Mouse (Mus musculus) cerebellum, adult 11-12 months (tissue): Measurements from ENCODE around the gene Scyl2.
A peak's percentile ranks its signal among the peaks of the same experiment; 100 is the strongest.
"Not testable (repeated sequence)": the region's sequence is repeated elsewhere in the genome, so short reads cannot be mapped to it uniquely, and the experiment has no call there.

Experiments used
- DNase-seq: peaks from one replicate; pipeline ENCODE4 v3.0.0; 2022

Scyl2 gene

GRCm38 (mm10) chr10:89686139-89686808 is at the start of gene Scyl2:
Scyl2 (minus strand) TSS chr10:89686285.
- DNase-seq, result peak; percentile 96

GRCm38 (mm10) chr10:89732001-89732794 is 46.1 kb upstream of the Scyl2 start, which contains the start of gene Actr6:
Actr6 (minus strand) TSS chr10:89732295.
- DNase-seq, result peak; percentile 88

GRCm38 (mm10) chr10:89731341-89731740 is 45.3 kb upstream of the Scyl2 start:
- DNase-seq, result no peak

- no peak for DNase-seq
Measured at GRCm38 (mm10) chr10:89730386-89730785, 44.3 kb upstream of the Scyl2 start.

- DNase-seq, result no peak
Measured at GRCm38 (mm10) chr10:89722247-89723195, 36.4 kb upstream of the Scyl2 start.

GRCm38 (mm10) chr10:89720796-89721195 is 34.7 kb upstream of the Scyl2 start:
- DNase-seq, result no peak

- no peak for DNase-seq
Measured at GRCm38 (mm10) chr10:89720252-89720651, 34.2 kb upstream of the Scyl2 start.

- DNase-seq, result no peak
Measured at GRCm38 (mm10) chr10:89714910-89715309, 28.8 kb upstream of the Scyl2 start.

GRCm38 (mm10) chr10:89708720-89709119 is 22.6 kb upstream of the Scyl2 start:
- no peak for DNase-seq

GRCm38 (mm10) chr10:89707397-89707796 is 21.3 kb upstream of the Scyl2 start:
- DNase-seq, result no peak

- no peak for DNase-seq
Measured at GRCm38 (mm10) chr10:89703042-89703441, 17.0 kb upstream of the Scyl2 start.

GRCm38 (mm10) chr10:89697956-89698355 is 11.9 kb upstream of the Scyl2 start:
- DNase-seq, result no peak

GRCm38 (mm10) chr10:89696270-89696669 is 10.2 kb upstream of the Scyl2 start:
- not testable (repeated sequence) for DNase-seq

GRCm38 (mm10) chr10:89695194-89695911 is 9.3 kb upstream of the Scyl2 start:
- DNase-seq, result no peak

GRCm38 (mm10) chr10:89690021-89690420 is 3.9 kb upstream of the Scyl2 start:
- no peak for DNase-seq

- no peak for DNase-seq
Measured at GRCm38 (mm10) chr10:89687455-89687854, 1.4 kb upstream of the Scyl2 start.

- DNase-seq, result no peak
Measured at GRCm38 (mm10) chr10:89685391-89686138, 520 bp downstream of the Scyl2 start.

- no peak for DNase-seq
Measured at GRCm38 (mm10) chr10:89682961-89683360, 3.1 kb downstream of the Scyl2 start.

- DNase-seq, result no peak
Measured at GRCm38 (mm10) chr10:89682157-89682556, 3.9 kb downstream of the Scyl2 start.

GRCm38 (mm10) chr10:89681706-89682105 is 4.4 kb downstream of the Scyl2 start:
- no peak for DNase-seq

- no peak for DNase-seq
Measured at GRCm38 (mm10) chr10:89680517-89680916, 5.6 kb downstream of the Scyl2 start.

GRCm38 (mm10) chr10:89679448-89679847 is 6.6 kb downstream of the Scyl2 start:
- no peak for DNase-seq
